8 mouse cellular contexts compared by ENCODE assay signal in genomic region chr2:167213076-167213475, GRCm38 (mm10). TPM values are rescaled to one million over a fixed set of nuclear protein-coding genes. Genes with fewer than 3 reads are reported as not detected.
DNase-seq lines count a peak whose midpoint lies in the region; TF ChIP-seq lines count a peak whose summit lies in the region.

No protein-coding gene starts in this region.

- WGBS in bone marrow, adult 2 months: 74% methylated on average over 3 of the region's 3 CpGs

- H3K27ac ChIP-seq in bone marrow, adult 2 months (ENCODE audit: control insufficient read depth, insufficient read depth, low read depth, low read length, poor library complexity): no peak overlapping the region

- H3K4me1 ChIP-seq in bone marrow, adult 2 months (ENCODE audit: control insufficient read depth, insufficient read depth, low read length): no peaks in the 10 kb centered on the region; the same call in 1 of the 2 replicates

- peak; percentile 56 to 62 for DNase-seq in cerebellum, postnatal 10 days
- no peak for DNase-seq in cerebellum, postnatal 25 days
- peak; percentile 47 to 51 for DNase-seq in kidney, postnatal 4 days
- DNase-seq in kidney, adult 9 months: no peak
- DNase-seq in A20 (ENCODE audit: low read depth, low spot score): peak; percentile 50
- DNase-seq in urinary bladder, postnatal 36 days (ENCODE audit: low spot score in 2 of 2): no peak
- DNase-seq in c-Kit-positive CD71-positive TER-119-positive erythroid progenitor cells, embryonic 14.5 days (ENCODE audit: low spot score): no peak

- TF ChIP-seq POLR2A in bone marrow, adult 2 months (IDR thresholded peaks at IDR 0.05; ENCODE audit: borderline replicate concordance, control insufficient read depth, low read depth, low read length): no peak

- peak; percentile 62 for TF ChIP-seq CTCF in bone marrow, adult 2 months (IDR thresholded peaks at IDR 0.05; ENCODE audit: control insufficient read depth, insufficient read depth, low read length)

- no peak overlapping the region for H3K4me3 ChIP-seq in bone marrow, adult 2 months (replicated peaks; ENCODE audit: control insufficient read depth, low read depth, low read length)

RNA-seq across cellular contexts. Expression of gene Kcnb1, which starts 23.1 kb away (rescaled TPM):
- 0.45 TPM in 1 of 2 replicates, not detected in the other for polyA plus RNA-seq in bone marrow, adult 2 months (2011; ENCODE audit: insufficient read depth, insufficient read length, low replicate concordance, missing spikeins)

RNA-seq across cellular contexts. Expression of gene Ptgis, which starts 27.3 kb away (rescaled TPM):
- 1.2 TPM in 2 replicates for polyA plus RNA-seq in bone marrow, adult 2 months (2011; ENCODE audit: insufficient read depth, insufficient read length, low replicate concordance, missing spikeins)

Comparison
In these comparisons a context has a peak if more than half of its experiments do, and no peak if none do; other contexts are left out.
1. DNase-seq: peak in cerebellum, postnatal 10 days (2 of 2), kidney, postnatal 4 days (2 of 2) and A20 (single experiment); none in cerebellum, postnatal 25 days (0 of 2), kidney, adult 9 months (single experiment), urinary bladder, postnatal 36 days (0 of 2) and c-Kit-positive CD71-positive TER-119-positive erythroid progenitor cells, embryonic 14.5 days (single experiment).